Mouse (Mus musculus): ENCODE data around the gene Rplp0. TPM values are rescaled to one million over a fixed set of nuclear protein-coding genes. Genes with fewer than 3 reads are reported as not detected.
"Not testable (repeated sequence)": the region's sequence is repeated elsewhere in the genome, so short reads cannot be mapped to it uniquely, and the experiment has no call there.

Gene Rplp0
- total RNA-seq (2021) = 100 to 1,000 TPM; 533 to 598 TPM
- long read RNA-seq, experiment 1, transcript Rplp0-201 (7 exons, 1,358 nt) = major isoform, 767 of 887 reads
- long read RNA-seq, experiment 1, partial matches to known transcripts = 116 of 887 reads
- long read RNA-seq, experiment 1, other reads (novel, unspliced or antisense) = 4 of 887 reads
- long read RNA-seq, experiment 2, transcript Rplp0-201 (7 exons, 1,358 nt) = major isoform, 1,064 of 1,215 reads
- long read RNA-seq, experiment 2, partial matches to known transcripts = 117 of 1,215 reads
- long read RNA-seq, experiment 2, other reads (novel, unspliced or antisense) = 34 of 1,215 reads

DNA sequence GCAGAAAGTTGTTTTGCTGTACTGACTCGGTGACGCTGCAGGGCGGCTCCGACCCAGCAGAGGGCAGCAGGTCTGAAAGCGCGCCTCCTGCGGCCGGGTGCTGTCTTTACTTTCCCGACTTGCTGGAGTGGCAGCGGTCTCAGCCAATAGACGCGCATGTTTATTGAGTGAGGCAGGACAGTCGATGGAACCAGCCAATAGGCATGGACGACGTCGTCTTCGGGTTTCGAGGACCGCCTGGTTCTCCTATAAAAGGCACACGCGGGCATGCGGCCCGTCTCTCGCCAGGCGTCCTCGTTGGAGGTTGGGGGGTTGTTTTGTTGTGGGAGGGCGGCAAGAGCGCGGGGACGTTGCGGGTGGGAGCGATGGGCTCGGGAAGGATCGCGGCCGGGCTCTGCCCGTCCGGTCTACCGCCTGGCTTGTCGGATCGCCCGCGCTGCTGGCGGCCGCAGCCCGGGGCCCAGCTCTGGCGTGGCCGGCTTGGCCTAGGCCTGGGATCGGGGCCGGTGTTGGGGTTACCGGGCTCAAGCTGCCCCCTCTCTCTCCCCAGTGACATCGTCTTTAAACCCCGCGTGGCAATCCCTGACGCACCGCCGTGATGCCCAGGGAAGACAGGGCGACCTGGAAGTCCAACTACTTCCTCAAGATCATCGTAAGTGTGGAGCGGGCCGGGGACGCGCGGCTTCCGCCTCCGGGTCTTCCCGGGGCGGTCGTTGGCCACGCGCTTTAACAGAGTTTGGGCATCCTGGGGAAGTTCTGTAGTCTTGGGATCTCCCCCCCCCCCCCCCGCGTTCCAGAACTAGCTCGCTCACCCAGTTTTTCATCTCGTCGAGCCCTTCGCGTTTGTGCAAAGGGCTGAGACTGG is at the start of gene Rplp0:
Rplp0 (plus strand) TSS at position 231 of the 865 bp plus-strand sequence.
- intact Hi-C loops (cut with DNase I) = loop anchor here (5.0 kb wide), 1 partner anchor 52 kb away; the partner anchor contains the start of gene Pxn
- peak; percentile 99 to 100 for DNase-seq

DNA sequence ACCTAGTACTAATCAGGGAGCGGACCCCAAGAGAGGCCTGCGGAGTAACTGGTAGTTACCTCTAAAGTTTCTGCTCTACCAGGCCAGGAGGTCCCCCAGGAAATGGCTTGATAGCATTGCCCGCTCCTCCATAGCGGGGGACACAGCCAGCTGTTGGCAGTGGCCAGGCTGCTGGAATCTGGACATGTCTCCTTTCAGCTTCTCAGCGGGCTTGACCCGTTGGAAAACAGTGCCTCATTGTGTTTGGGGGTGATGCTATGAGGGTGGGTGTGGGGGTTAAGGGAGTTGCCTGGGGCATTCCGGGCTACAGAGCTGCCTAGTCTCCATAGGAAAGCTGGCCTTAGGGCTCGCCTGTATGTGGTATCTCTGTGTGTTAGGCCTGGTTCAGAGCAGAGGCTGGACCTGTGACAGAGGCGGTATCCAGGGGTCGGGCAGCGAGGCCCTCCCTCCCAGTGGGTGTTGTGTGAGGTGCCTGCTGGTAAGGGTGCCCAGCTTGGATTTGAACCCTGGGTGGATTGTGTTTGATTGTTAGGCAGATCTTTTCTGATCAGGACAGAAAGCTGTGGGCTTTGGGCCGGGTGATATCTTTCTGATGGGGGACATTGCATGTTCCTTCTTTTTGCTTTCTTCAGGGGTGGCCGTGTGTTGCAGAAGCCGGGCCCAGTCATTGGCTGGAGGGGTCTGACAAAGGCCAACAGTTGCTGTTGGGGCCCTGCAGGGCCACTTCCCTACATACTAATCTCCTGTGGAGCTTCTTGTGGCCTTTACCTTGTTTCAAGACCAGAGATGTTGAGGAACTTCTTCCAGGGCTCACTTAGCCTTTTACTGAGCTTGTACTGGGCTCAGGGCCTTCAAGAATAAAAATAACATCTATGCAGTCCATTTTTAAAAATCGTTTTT is 49.2 kb upstream of the Rplp0 start:
- intact Hi-C loops (cut with DNase I) = loop anchor here (2.0 to 5.0 kb wide), 2 partner anchors 19 to 47 kb away; partner anchors contain the start of gene Rplp0
- DNase-seq = no peak

DNA sequence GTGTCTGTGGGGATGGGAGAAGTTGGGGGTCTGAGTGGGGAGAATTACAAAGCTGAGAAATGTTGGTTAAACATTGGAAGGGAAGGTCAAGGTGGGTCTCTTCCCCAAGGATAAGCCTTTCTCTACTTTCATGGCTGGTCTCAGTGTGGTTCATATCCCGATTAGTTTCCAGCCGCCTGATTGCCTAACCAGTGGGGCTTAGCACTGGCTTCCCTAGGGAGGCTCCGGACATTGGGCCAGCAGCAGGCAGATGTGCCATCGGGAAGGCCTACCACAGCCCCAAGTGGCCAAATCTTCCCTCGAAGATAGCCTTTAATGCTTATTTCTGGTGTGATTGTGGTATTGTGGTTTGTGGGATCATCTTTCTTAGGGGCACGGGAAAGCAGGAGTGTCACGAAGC is 46.9 kb upstream of the Rplp0 start:
- intact Hi-C loops (cut with DNase I) = no loop called here
- DNase-seq = no peak

DNA sequence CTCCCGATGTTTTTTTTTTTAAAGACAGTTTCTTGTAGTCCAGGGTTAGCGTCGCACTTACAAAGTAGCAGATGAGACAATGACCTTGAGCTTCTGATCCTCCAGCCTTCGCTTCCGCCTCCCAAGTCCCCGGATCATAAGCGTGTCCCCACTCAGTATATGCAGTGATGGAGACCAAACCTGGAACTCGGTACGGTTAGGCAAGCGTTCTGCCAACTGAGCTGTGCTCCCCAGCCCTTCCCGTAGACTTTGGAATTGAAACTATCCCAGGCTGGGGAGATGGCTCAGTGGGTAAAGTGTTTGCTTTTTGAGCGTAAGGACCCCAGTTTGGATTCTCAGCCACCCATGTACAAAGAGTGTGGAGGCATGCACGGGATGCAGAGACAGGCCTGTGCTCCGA is 46.0 kb upstream of the Rplp0 start:
- no peak for DNase-seq

DNA sequence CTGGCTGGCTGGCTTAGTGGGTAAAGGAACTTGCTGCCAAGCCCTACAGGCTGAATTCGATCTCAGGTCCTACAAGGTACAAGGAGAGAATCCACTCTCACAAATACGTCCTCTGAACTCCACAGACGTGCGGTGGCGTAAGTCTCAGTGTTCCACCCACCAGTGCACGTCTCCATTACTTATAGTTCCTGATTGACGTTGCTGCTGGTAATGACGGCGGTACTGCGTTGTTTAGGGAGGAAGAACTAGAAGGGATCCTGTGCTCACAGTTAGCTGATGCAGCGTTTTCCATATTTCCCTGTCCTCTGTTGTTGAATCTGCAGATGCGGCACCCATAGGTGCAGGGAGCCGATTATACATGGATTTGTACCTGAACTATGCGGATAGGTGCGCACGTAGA is 45.5 kb upstream of the Rplp0 start:
- no peak for DNase-seq
- intact Hi-C loops (cut with DNase I) = no loop called here

More for the DNA sequence above, 46.0 kb upstream of the Rplp0 start:
- intact Hi-C loops (cut with DNase I) = no loop called here

DNA sequence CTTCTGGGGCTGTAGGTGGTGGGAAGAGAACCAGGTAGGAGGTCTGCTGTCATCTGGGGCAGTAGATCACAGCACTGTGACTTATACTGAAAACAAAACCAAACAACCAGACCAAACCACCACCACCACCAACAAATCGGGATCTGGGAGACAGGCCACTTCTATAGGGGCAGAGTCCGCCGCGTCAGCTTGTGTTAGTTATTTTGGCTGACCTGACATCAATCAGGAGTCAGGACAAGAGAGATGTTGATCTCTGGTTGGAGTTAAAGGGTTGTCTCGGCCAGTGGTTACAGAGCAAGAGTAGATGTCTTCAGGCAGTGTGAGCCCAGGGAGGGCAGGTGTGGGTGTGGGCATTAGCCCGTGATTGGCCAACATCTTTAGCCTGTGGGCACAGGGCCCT is 44.9 kb upstream of the Rplp0 start:
- no peak for DNase-seq
- intact Hi-C loops (cut with DNase I) = no loop called here

DNA sequence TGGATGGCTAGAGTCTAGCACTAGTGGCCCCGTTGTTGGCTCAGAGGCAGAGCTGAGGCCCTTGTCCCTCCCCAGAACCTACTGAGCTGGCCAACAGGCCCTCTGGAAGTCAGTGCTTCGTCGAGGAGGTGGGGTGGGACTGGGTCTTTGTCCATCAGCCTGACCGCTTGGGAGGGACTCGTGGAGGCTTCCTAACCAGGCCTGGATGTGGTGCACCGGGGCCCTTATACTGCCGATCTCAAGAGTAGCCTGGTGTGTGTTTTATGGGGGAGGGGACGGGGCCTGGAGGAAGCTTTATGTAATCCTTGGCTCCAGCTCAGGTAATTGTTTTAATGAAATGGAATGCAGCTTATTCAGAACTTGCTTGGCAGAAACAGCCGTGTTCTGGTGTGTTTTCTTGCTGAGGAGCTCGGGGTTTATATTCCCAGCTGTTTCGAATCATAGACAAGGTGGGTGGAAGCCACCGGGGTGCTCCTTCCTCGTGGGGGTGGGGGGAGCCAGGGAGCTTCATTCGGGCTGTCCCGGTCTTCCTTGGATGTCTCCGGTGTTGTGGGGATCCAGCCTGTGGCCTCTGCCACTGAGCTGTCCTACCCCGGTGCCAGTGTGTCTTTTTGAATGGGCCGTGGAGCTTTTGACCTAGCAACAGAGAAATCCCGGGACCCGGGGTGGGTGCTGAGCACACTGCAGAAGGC is 44.2 kb upstream of the Rplp0 start:
- intact Hi-C loops (cut with DNase I) = no loop called here
- DNase-seq = peak; percentile 60 to 67

DNA sequence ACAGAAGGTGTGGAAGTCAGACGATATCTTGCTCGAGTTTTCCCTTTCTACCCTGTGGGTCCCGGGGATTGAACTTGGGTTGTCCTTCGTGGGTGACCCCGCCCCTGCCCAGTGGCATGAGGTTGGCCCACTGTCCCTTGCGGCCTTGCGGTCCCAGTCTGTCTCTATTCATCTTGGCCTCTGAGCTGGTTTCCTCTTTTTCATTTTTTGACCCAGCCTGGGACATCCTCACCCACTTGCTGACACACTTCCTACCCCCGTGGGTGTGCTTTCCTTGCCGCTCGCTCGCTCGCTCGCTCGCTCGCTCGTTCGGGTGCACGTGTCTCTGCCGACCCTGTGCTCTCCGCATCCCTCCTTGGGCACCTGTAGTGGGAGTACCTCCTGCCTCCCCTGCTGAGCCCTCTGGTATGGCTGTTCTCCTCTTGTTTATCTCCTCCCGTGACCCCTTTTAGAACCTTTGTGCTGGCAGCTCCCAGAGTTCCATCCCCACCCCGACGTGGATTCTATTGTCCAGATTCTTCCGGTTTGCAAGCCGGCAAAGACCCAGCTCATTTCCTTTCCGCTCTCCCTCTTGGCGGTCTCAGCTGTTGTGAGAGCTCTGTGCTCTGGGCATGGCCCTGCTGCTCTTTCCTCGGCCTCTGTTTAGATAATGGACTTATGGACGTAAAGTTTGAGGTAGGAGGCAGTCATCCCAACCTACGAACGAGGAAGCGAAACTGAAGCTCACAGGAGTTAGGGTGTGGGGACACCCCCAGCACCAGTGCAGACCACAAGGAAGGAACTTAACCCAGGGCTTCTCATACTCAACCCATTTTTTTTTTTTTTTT is 43.0 kb upstream of the Rplp0 start:
- DNase-seq = no peak
- intact Hi-C loops (cut with DNase I) = no loop called here

DNA sequence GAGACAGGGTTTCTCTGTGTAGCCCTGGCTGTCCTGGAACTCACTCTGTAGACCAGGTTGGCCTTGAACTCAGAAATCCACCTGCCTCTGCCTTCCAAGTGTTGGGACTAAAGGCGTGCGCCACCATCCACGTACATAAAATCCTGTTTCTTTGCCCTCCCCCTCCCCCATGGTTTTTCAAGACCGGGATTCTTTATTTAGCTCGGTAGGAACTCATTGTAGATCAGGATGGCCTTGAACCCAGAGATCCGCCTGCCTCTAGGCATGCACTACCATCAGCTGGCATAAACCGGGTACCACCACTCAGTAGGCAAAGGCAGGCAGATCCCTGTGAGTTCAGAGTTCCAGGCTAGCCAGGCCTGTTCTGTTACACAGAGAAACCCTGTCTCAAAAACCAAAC is 42.4 kb upstream of the Rplp0 start:
- DNase-seq = no peak
- intact Hi-C loops (cut with DNase I) = no loop called here

DNA sequence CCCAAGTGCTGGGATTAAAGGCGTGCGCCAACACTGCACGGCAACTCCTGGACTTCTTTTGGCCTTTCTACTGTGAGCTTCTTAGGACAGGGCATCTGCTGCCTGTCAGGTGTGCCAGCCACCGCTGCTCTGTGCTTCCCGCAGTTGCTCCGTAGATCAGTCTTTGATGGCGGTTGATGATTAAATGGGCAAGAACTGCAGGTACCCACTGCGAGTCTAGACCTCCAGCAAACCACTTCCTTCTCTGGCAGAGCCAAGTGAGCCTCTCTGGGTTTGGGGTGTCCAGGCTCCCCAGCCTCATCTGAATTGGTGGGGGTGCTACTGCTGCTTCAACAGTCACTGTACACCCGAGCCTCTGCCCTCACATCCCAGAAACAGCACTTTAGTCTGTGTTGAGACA is 41.8 kb upstream of the Rplp0 start:
- intact Hi-C loops (cut with DNase I) = no loop called here
- DNase-seq = no peak

DNA sequence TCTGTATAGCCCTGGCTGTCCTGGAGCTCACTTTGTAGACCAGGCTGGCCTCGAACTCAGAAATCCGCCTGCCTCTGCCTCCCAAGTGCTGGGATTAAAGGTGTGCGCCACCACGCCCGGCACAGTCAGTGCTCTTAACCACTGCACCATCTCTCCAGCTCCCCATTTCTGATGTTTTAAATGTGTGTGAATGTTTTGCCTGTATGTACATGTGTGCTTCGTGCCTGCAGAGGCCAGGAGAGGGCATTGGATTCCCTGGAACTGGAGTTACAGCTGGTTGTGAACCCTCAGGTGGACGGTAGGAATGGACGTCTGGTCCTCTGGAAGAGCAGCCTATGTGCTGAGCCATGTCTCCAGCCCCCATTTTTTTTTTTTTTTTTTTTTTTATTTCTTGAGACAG is 41.1 kb upstream of the Rplp0 start:
- DNase-seq; intact Hi-C loops (cut with DNase I): not testable (repeated sequence)

DNA sequence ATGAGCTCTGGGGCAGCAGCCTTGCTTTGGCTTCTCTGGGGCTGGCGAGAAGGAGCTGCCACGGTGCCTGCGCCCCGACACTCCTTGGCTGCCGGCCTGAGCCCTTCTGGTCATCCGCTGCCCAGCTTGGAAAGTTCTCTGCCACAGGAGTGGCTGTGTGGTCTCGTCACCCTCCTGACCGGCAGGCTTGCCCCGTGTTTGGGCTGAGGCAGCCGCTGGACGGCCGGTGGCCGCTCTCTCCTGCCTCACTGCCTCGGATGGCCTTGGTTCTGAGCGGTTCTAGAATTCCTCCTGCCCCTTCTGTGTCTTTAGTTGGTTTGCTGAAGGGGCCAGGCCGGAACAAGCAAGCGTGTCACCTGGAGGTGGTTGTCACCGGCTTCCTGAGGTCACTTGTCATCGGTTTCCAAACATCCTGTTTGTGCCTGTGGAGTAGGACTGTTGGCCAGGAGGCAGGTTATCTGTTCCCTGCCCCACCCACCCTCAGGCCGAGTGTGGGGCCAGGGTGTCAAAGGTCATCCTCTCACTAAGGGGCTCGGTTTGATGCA is 38.9 kb upstream of the Rplp0 start:
- DNase-seq = no peak
- intact Hi-C loops (cut with DNase I) = no loop called here

DNA sequence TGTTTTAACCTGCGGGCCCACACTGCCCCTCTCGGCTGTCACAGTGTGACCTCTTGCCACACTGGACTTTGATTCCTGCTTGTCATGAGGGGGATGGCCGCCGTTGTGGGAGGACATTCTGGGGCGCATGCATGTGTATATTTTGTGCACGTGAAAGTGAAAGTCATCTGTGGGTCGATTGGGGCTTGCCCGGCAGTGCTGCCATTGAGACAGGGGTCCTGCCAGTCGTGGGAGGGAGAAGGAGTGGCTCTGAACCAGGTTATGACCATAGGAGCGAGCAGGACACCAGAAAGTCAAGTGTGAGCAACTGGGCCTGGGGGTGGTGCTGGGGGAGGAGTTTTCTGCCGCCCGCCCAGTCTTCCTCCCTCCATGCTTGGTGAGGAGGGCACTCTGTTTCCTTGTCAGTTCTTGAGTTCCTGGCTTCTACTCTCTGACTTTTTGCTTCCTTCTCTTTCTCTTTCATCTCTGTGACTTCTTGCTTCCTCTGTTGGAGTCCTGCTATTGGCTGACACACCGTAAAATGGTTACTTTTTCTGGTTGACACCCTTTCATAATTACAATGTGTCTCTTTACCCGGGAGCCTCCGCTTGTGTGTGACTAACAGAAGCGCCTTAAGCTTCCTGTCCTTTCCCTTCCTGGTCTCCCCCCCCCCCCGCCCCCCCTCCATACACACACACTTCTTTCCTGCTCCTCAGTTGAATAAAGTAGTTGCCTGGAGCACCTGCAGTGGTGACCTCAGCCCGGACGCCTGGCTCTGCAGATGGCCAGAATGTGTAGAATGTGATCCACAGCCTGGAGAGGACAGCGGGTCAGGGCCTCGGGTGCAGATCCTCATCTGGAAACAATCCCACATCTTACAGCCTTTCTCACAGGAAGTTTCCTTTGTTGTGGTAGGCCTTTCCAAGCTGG is 37.5 kb upstream of the Rplp0 start:
- intact Hi-C loops (cut with DNase I) = no loop called here
- no peak for DNase-seq

DNA sequence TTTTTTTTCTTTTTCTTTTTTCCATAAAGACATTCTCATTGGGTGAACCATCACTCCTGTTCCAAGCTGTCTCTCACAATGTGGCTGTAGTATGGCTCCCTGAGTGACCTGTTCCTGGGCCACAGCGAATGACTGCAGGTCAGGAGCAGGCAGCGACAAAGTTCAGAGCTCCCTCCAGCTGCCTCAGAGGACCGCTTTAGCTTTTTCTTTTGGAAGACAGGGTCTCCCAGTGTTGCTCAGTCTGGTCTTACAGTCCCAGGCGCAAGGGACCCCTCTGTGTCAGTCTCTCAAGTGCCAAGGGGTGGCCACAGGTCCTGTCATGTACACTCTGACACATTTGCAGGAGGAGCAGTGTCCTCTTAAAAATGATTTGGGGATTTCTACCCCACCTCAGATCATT is 36.7 kb upstream of the Rplp0 start:
- no peak for DNase-seq
- intact Hi-C loops (cut with DNase I) = no loop called here

DNA sequence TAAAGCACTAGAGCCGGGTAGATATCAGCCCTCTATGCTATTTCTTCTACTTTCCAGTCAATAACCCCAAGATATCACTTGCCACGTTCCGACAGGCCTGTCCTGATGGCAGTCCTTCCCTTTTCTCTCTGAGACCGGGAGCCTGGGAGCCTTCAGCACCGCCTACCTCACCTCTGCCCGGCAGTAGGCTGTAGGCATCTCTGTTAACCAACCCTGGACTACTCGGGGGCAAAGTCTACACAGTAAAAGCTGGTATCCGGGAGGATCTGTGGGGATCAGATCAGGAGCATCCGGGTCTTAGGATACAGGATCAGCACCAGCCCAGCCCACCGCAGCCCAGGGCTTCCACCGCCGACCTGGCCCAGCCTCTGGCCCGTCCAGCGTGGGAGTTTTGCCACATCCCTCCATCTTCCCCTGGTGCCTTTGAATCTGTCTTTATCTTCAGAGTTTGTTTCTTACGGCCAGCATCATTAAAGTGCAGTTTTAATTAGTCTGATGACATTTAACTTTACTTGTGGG is 36.2 kb upstream of the Rplp0 start:
- DNase-seq = no peak
- intact Hi-C loops (cut with DNase I) = no loop called here

DNA sequence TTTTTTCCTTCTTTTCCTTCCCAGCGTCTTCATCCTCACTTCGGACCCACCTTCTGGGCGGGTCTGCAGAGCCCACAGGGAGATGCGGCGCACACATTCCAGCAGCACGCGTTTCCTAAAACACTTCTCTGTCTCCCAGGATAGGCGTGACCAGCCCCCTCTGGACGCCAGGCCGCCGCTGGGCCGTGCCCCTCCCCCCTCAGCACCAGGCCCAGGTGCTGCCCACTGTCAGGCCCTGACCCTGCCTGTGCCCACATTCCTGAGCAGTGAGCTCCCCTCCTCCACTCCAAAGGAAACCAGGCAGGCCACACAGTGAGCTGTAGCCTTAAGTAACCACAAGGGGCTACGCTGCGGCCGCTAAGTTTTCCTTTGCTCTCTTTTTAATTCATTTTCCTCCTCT is 35.3 kb upstream of the Rplp0 start:
- DNase-seq = peak in 1 of 2 experiments; percentile 17
- intact Hi-C loops (cut with DNase I) = no loop called here

DNA sequence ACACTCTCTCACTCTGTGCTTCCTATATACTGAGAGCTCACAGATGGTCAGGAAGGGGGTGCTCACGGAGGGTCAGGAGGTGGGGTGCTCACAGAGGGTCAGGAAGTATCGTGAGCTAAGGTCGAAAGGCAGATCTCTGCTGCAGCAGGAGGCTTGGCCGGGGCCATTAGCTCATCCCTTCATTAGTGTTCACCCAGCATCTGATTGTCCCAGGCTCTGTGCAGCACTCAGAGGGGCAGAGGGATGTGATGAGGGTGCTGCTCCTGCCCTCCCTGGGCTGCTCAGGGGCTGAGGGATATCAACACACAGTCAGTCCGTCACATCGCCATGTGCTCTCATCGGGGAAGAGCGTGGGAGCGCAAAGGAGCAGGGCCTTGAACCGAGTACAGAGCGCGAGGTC is 34.8 kb upstream of the Rplp0 start:
- intact Hi-C loops (cut with DNase I) = no loop called here
- DNase-seq = no peak

DNA sequence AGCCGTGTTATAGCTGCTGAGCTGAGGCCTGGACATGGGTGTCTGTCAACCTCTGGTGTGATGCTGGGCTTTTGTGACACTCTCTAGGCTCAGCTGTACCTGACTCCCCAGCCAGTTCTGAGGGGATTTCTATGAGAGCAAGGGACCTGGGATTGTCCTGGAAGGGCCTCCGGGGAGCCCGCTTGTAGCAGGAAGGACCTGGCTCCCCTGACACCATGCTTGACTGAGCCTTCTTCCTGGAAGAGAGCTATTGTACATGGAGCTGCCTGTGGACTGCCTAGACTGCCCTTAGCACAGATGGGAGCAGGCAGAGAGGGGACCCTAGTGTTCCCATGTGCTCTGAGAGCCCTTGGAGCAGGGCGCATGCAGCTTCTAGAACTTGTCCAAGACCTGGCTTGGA is 33.9 kb upstream of the Rplp0 start:
- DNase-seq = no peak

More for the DNA sequence above, 33.9 kb upstream of the Rplp0 start:
- intact Hi-C loops (cut with DNase I) = no loop called here
